Mouse (Mus musculus) cortical plate, adult 2 months (tissue): Measurements from ENCODE around the gene Gemin7.

Experiments
- CTCF ChIP-seq: fragments of 200-500 bp; IDR thresholded peaks from 2 replicates; pipeline ENCODE4 v1.5.1; 2011; ENCODE audit warnings: mild to moderate bottlenecking, control low read depth, low read length; ENCODE audit not compliant: insufficient read depth; ENCODE audit errors: extremely low read depth
- POLR2A ChIP-seq: fragments of 200-500 bp; IDR thresholded peaks from 2 replicates; pipeline ENCODE4 v1.6.1; 2011; ENCODE audit warnings: mild to moderate bottlenecking, low read length, control low read depth; ENCODE audit not compliant: insufficient read depth; ENCODE audit errors: extremely low read depth

DNA sequence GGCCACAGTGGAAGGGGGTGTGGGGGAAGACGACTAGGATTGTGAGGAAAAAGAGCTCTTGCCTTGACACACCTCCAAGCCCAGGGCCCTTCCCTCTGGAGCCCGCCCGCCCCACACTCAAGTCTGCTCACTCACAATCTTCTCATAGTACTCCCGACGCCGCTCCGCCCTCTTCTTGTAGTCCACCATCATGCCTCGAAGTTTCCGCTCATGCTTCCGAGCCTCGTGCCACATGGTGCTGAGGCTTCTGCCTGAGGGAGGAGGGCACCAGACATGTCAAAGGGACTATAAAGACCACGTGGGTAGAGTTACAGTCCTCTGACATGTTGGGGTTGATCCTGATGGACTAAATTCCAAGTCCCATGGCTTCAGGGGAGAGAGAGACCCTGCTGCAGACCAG, 25.7 kb upstream of the Gemin7 start:
- TF ChIP-seq CTCF (no peak), POLR2A (no peak)
